Mouse (Mus musculus): Measurements from ENCODE around the gene Sh2d3c. TPM values are rescaled to one million over a fixed set of nuclear protein-coding genes. Genes with fewer than 3 reads are reported as not detected.
A peak's percentile ranks its signal among the peaks of the same experiment; 100 is the strongest.

Gene Sh2d3c
- total RNA-seq, 2 experiments from 2014 or later, result 13.0 to 18.9 TPM

DNA sequence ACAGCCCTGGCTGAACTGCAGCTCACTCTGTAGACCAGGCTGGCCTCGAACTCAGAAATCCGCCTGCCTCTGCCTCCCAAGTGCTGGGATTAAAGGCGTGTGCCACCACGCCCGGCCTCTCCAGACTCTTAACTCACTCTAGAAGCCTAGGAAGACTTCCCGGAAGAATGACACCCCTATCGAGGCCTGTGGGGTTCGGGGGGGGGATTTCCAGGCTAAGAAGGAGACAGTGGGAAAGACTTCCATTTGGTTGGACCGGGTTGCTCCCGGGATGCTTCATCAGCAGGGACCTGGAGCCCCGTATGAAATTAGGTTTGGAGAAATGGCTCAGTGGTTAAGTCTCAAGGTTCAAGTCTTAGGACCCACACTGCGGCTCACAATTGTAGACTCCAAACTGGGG is 26.2 kb upstream of the Sh2d3c start:
- no peak for DNase-seq

DNA sequence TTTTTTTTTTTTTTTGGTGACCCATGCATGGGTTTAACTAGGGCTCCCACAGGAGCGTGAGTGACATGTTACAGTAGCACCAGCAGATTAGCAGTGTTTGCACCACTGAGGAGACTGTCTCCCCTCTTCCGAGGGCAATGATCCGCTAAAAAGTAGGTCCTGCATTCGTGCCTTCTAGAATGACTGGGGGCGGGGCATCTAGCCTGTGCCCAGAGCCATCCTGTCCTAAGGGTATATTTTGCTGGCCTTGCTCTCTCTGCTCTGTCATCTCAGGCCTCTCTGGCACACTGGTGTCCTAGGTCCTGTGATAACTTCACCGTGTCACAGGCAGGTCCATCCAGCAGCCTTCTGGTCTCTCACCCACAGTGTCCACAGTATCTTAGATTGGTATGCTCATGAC is 21.2 kb upstream of the Sh2d3c start:
- DNase-seq, result no peak

DNA sequence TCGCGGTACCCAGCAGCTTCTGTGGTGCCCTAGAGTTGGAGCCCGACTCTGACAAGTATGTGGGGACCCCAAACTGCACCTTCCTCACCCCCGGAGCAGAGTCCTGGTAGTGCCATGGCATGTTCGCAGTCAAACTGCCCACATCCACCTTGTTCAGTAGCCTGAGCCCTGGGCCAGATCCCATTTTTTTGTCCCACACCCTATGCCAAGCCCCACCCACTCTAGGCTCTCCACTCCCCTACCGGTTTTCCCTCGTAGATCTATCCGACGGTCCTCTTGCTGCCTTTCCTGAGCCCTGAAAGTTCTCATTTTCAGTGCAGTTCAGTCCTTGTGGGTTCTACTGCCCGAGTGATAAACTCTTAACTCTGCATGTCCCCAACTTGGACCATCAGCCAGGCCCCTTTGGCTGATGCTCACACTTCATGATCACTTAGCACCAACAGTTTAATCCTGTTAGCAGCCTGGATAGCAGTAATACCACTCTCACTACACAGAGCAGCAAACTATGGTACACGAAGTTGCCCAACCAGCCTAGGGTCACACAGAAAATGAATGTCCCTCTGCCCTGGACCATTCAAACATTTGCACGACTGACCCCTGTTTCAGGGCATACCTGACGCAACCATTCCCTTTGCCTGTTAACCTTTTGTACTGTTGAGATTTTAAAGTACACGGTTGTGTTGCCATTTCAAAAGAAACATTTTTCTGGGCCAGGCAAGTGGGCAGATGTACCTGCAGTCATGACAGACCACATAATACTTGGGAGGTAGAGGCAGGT is 19.7 kb upstream of the Sh2d3c start:
- no peak for DNase-seq

DNA sequence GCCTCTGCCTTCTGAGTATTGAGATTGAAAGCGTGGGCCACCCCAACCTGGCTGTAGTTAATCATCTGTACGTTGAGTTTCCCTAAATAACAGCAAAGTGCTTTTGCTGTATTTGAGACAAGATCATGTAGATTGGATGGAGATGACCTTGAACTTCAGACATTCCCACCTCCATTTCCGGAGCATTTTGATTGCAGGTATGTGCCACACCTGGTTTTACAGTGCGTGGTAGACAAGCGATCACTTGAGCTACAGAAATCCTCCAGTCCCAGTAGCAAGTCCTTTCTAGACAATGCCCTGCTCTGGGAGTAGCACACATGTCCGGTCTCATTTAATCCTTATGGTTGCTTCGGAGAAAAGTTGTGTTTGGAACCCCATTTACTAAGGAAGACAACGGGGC is 17.8 kb upstream of the Sh2d3c start:
- no peak for DNase-seq

DNA sequence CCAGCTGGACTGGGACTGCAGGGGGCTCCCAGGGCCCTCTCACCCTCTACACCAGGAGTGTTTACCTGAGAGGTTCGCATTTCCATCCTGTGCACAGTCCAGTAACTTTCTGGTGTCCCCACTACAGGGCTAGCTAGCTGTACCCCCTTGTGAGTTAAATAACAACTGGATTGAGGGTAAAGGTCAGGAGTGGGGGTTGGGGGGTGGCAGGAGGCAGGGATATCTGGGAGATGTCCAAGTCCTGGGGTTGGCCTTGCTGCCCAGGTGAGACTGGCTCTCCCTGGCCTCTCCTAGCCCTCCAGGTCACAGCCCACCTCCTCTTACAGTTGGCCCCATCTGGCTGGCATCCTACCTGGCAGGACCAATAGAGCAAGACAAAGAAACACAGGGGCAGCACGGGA is 16.8 kb upstream of the Sh2d3c start, which contains the start of gene Fpgs:
Gene Fpgs, minus strand, starts transcription at position 125 of the 401 bp plus-strand sequence.
- DNase-seq, result peak in 1 of 2 experiments; percentile 36

DNA sequence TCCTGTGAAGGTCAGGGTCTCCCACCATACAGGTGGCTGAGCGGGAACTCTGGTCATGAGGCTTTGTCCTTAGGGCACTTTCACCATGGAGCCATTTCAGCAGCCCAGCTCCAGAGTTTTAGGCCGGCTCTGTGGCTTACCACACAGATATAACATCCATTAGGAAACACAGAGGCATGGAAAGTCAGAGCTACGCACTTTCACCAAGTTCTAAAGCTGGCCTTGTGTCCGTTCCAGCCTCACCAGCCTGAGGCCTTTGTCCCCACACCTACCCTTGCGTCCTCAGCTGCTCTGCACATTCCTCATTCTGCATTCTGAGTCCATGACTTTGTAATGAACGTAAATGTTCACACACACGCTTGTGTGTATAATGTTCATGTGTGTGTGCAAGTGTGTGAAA is 15.8 kb upstream of the Sh2d3c start:
- no peak for DNase-seq

DNA sequence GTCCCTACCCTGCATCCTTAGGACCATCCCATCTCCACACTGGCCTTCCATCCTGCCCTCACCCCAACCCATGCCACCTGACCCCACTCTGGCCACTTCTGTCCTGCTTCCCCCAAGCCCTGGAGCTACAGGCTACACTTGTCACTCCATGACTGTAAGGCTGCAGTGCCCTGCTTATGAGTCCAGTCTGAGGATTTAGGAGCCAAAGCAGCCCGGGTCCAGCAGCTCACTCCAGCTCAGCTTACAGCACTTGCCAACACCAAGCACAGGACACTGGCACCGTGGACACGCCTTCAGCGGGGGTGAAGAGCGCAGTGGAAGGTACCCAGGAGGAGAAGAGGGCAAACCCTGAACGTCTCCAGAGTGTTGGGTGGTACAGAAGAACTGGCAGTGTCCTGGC is 13.9 kb upstream of the Sh2d3c start:
- DNase-seq, result no peak

DNA sequence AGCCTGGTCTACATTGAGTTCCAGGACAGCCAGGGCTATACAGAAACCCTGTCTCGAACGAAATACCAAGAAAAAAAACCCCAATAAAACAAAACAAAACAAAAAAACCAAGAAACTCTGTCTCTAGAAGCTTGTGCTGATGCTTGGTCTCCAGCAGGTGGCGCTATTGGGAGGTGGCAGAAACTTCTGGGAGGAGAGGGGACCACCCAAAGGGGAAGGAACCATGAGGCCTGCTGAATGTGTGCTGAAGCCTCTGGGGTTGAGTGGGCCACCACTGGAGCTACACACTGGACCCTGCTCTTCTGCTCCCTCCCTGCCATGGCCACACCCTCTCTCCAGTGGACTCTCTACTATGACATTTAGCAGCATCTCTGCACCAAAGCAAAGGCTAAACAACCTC is 12.2 kb upstream of the Sh2d3c start:
- DNase-seq, result peak; percentile 53 to 71

DNA sequence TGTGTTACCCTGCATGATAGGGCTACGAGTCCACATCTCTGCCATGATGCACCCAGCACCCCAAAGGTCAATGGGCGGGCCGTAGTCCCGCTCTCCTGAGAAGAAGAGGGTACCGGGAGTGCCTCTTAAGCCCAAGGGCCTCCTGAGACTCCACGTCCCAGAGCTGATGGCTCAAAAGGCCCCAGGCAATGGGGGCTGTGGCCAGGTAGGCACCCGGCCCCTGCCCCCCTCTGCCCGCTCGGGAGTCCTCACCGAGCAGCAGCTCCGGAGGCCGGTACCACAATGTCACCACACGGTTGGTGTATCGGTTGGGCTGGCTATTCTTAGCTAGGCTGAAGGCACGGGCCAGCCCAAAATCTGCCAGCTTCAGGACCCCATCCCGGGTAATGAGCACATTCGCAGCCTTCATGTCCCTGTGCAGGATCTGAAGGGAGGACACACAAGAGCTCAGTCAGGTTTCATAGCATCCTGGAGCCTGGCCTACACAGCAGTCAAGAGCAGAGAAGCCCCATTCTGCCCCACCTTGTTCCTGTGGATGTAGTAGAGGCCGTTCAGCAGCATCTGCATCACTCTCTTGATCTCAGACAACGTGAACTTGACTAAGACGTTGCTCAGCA is 11.2 kb upstream of the Sh2d3c start:
- no peak for DNase-seq

DNA sequence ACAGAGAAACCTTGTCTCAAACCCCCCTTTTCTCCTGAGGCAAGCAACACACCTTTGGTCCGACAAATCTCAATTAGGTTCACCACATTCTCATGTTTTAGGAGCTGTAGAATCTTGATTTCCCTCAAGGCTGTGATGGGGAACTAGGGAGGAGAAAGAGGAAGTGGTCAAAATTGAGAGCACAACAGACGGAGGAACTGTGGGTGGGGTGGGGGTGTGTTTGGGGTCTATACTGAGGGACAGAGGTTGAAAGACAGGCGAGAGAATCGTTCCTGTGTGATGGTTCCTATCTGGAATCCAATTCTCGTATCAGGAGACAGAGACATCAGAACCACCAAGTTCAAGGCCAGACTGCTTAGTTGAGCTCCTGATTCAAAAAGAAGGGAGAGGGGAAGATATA is 10.4 kb upstream of the Sh2d3c start:
- no peak for DNase-seq

DNA sequence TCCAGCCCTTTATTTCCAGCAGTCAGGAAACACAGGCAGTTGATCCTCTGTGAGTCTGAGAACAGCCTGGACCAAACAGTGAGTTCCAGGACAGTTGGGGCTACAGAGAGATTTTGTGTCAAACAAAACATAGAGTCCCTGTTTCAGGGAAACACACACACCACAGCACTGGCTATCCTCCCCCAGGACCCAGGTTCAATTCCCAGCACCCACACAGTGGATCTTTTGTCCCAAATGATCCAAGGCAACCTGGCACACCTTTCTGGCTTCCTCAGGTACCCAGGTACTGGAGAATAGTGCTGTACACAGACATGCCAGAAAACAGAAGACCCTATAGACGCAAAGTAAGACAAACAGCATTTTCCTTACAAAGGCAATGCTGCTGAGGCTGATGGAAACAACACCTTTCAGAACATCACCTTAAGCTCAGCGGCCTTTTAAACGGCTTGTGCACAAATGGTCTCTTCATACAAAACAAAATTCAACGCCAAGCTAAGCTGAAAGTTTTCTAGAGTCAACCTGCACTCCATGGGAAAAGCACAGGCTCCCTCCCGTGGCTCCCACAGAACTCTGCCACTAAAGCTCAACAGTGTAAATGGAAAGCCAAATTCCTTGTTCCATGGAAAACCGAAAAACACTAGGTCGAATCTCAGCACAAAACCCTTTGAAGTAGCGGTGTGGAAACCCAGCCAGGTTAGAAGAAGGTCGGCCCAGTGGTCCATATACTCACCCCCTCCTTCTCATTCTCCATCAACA is 9.4 kb upstream of the Sh2d3c start:
- DNase-seq, result no peak

DNA sequence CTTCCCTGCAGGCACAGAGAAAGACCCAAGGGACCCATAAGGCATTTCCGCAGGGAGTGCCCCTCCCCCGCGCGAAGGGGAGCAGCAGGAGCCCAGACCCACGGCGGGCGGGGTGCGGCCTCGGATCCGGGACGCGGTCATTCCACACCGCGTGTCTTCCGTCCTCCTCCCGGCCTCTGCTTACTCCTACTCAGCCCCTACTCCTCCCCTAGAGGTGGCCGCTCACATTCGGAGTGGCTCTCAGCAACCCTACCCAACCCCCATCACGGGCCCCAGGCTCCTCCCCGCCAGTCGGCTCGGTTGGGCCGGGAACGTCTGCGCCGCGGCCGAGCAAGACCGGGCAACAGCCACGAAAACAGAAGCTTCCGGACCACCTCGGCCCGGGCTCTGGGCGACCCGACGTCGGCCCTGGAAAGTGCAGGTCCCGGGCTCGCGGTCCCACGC is 8.7 kb upstream of the Sh2d3c start:
- DNase-seq, result peak; percentile 79 to 88

DNA sequence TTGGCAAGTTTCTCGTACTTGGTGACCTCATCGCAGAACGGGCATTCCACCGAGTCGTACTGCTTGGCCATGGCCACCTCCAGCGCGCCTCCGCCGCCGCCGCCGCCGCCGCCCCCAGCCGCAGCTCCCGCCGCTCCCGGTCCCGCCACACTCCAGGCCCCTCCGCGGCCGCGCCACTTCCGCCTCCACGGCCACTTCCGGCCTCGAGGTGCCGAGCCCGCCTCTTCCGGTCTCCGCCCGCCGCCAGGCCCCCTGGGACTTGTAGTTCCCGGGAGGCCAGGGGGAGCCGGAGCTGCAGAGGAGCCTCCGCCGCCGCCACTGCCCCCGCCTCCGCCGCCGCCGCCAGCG is 8.3 kb upstream of the Sh2d3c start:
- peak; percentile 96 to 97 for DNase-seq

DNA sequence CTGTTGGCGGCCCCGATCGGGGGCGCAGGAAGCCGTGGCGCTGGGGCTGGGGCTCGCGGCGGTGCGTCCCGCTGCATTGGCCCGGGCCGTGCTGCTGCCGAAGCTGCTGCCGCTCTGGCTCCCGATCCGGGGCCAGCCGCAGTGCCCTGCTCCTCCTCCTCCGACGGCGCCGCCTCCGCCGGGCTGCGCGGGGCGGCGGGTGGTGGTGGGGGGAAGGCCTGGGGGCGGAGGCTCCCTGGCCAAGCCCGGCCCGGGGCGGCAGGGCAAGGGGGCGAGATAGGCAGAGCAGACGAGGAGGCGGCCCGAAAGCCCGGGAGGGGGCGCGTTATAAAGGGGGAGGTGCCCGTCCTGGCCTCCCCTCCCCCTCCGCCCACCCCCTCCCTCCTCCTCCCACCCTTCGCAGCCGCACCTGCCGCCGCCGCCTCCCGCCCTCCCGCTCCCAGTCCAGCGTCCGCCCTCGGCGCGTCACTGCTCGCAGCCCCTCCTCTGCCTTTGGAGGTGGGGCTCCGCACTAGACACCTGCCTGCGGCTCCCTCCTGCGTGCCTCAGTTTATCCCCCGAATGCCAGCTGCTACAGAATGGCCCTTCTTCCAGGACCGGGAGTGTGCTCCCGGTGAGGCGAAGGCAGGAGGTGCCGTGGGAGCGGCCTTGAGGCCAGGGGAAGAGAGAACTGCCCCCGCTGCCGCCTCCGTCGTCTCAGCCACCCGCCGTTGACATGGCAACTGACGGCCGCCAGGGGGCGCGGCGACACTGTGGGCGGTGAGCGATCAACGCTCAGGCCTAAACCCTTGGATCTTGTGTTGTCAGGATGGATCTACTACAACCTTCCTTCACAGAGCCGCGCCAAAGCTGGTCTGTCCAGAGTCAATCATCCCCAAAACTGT is 7.7 kb upstream of the Sh2d3c start, which contains the start of gene Cdk9:
Gene Cdk9, minus strand, starts transcription at position 143 of the 884 bp plus-strand sequence.
- DNase-seq, result peak; percentile 93 to 95

DNA sequence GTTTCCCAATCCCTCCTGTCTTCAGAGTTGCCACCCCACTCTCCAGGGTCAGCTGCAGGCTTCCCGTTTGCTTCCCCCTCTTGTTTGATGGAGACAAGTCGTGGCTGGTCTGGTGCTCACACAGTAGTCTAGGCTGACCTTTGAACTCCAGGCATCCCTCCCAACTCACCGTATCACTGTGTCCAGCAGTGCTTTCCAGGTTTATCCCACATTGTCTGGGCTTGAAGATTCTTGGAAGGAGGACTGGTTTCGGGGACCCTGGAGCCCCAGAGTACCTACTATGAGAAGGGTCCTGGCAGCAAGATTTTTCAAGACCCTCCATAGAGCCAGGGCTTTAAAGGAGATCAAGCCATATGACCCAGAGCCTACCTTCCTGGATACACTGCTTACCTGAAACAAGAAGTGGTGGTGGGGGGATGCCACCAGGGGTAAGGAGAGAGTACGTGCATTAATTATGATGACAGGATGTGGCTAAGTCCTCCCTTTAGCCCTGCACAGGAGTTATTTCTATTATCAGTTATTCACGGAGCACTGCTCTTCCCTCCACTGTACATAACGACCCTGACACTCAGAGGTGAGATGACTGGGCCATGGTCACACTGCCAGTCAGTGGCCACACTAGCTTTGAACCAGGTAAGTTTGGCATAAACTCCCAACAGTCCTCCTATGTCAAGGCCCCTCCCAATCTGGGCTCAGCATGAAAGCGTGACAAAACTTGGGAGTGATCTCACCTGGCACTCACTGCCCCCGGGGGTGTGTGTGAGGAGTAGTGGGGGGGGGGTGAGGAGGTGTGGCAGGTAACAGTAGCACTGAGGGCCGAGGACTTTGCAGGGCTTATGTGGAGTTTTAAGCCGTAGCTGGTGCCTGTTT is 6.5 kb upstream of the Sh2d3c start:
- DNase-seq, result no peak

DNA sequence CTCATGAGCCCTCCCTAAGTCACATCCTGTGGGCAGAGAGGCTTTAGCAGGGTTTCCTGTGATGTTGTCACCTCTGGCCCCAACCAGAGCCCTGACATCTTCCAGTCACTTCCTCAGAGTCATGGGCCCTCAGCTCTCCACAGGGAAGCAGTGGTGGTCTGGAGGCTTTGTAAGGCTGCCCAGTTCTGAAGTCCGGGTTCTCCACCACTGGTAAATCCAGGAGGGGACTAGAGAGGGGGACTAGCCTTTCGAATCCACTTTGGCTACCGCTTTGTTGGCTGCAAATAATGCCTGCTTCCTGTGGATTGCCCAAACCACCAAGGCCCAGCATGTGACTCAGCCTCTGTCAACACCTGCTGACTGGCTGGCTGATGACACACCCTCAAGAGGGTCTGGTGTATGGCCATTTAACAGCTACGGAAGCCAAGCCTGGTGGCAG is 5.8 kb upstream of the Sh2d3c start:
- peak; percentile 47 to 69 for DNase-seq

DNA sequence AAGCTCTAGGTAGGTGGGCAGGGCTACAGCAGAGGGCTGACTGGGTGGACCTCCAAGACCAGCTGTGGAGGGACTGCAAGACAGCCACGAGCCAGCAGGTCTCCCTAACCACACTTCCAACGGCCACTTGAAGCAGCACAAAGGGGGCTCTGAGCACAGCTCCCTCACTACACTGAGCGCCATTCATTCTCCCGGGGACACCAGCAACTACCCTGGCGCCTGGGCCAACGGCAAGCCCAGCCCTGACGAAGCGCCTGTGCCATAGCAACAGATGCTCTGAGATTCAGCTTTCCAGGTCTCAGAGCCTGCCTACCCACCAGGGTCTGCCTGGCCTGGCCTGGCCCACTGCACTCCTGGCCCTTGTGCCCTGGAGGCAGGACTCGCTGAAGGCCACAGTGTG is 2.1 kb upstream of the Sh2d3c start:
- DNase-seq, result no peak

DNA sequence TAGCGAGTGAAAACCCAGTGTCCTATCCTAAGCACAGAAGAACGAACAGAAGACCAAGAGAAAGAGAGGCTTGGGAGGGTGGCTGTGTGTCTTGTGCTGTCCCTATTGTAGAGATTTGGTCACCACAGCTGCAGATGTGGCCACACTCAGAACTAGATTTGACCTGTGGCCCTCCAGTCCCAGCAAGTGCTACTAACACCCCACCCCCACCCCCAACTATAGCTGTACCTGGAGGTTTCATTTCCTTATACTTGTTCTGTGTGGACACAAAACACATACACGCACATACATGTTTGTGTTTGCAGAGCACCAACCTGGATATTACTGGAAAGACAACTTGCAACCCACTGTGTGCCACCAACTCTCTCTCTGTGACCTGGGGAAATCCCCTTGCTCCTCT is 802 bp upstream of the Sh2d3c start:
- DNase-seq, result no peak

DNA sequence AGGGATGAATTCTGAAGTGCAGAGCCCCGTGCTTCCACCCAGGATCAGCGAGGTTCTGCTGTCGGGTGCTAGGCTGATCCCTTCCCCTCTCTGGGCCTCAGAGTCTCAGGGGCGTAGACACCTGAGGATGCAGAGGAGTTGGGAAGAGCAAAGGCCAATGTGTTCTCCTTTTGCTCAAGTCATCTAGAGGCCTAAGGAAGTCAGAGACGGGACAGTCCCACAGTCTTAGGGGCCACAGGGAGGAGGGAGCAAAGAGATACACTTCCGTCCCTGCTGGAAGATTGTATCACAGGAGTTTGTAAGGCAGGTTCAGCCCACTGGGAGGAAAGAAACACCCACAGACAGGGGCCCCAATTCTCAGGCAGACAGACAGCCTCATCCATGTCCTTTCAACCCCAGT is 1.2 kb downstream of the Sh2d3c start:
- no peak for DNase-seq

DNA sequence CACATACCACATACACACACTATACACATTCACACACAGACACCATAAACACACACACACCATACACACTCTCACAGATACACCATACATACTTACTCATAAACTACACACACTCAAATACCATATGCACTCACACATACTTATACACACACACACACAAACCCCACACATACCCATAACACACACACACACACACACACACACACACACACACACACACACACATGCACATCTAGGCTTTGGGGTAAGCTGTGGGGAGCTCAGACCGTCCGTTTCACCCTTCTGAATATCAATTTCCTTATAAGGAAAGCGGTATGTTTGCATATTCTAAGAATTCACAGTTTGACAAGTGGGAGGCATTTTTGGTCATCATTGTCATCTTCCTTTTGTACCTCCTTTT is 1.7 kb downstream of the Sh2d3c start:
- DNase-seq, result no peak

DNA sequence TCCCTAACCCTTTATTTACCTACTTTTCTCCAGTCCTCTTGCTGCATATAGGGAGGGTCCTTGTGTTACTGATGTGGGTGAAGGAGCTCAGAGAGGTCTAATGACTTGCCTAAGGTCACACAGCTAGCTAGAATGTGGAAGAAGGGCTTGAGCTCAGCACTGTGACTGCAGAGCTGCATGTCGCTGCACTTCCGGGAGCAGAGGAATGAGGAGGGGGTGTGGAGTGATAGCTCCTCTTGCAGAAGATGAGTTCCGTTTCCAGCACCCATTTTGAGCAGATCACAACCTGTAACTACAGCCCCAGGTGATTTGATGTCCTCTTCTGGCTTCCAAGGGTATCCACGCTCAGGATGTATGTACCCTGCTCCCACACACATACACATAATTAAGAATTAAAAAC is 3.3 kb downstream of the Sh2d3c start:
- no peak for DNase-seq

All from adrenal gland, postnatal 36 days (tissue).